Mouse (Mus musculus) forebrain, embryonic 11.5 days (tissue): ENCODE results near the gene Scp2. TPM values are rescaled to one million over a fixed set of nuclear protein-coding genes. Genes with fewer than 3 reads are reported as not detected.
A peak's percentile ranks its signal among the peaks of the same experiment; 100 is the strongest.

Experiments
- ATAC-seq: fragments of 200-750 bp; cut with Nextera tagmentation; replicated peaks from 2 replicates; pipeline ENCODE4 v1.8.0; 2017; ENCODE audit warnings: moderate TSS enrichment; ENCODE audit not compliant: low FRiP score
- DNase-seq: peaks from one replicate; pipeline ENCODE4 v3.0.0-alpha.2; 2017; ENCODE audit warnings: low spot score
- H3K27ac ChIP-seq: fragments of 300-500 bp; sonication (generic); 2 replicates; pipeline ENCODE4 v1.5.1; 2014; ENCODE audit warnings: low read depth, low read length
- H3K27me3 ChIP-seq: fragments of 300-500 bp; sonication (generic); 2 replicates; pipeline ENCODE4 v1.6.1; 2014; ENCODE audit warnings: mild to moderate bottlenecking, low read length, mixed read lengths; ENCODE audit not compliant: control insufficient read depth, insufficient read depth
- H3K36me3 ChIP-seq: fragments of 300-500 bp; sonication (generic); 2 replicates; pipeline ENCODE4 v1.6.1; 2014; ENCODE audit warnings: mild to moderate bottlenecking, low read length, moderate library complexity, mixed read lengths; ENCODE audit not compliant: control insufficient read depth, insufficient read depth
- H3K4me1 ChIP-seq: fragments of 300-500 bp; sonication (generic); replicated peaks from 2 replicates; pipeline ENCODE4 v1.6.1; 2014; ENCODE audit warnings: low read length, mixed read lengths; ENCODE audit not compliant: control insufficient read depth, insufficient read depth
- H3K4me2 ChIP-seq: fragments of 300-500 bp; sonication (generic); 2 replicates; pipeline ENCODE4 v1.6.1; 2014; ENCODE audit warnings: low read depth, mild to moderate bottlenecking, low read length, moderate library complexity, mixed read lengths; ENCODE audit not compliant: severe bottlenecking
- H3K4me3 ChIP-seq: fragments of 300-500 bp; sonication (generic); 2 replicates; pipeline ENCODE4 v1.5.1; 2014; ENCODE audit warnings: low read depth, low read length
- H3K9ac ChIP-seq: fragments of 300-500 bp; sonication (generic); 2 replicates; pipeline ENCODE4 v1.6.1; 2014; ENCODE audit warnings: low read length
- H3K9me3 ChIP-seq: fragments of 300-500 bp; sonication (generic); 2 replicates; pipeline ENCODE4 v1.6.1; 2016; ENCODE audit warnings: low read length, mixed read lengths; ENCODE audit not compliant: control insufficient read depth
- WGBS: fragments of 180-500 bp; shearing (Covaris S2); extraction: QIAGEN DNeasy Blood & Tissue Kit; methylation state at CpG from one replicate; pipeline ENCODE4 v1.1.7; 2014; 5-methylcytosine and 5-hydroxymethylcytosine counted together
- polyA plus RNA-seq: library from polyadenylated mRNA; unstranded; fragments of >200 nt; fragmentation: Nextera tagmentation; extraction: Ambion mirVana; gene quantifications from 2 replicates; pipeline ENCODE4 v1.2.1, GENCODE M21; 2014

Gene Scp2
- polyA plus RNA-seq, 1 experiment from 2014 or later = 200 TPM

DNA sequence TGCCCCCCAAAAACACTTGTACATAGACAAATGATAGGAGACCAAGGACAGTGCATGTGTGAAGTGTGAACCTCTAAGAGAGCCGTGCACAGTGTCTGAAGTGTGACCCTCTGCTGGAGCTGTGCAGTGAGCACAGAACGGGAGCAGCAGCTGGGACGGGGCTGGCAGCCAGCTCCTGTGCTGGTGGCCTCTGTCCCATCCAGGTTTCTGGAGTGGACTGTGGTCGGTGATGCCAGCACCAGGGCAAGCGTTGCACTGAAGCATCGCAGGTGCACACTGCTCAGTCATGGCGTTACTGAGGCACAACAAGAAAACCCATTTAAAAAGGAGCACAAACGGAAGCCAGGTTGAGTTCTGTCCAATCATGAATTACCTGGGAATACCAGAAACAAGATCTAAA is 98.7 kb downstream of the Scp2 start:
- no peaks in the 10 kb centered on the region for H3K27me3 ChIP-seq
- no peak overlapping the region for H3K27ac ChIP-seq
- no peaks in the 10 kb centered on the region for H3K9me3 ChIP-seq
- no peak for DNase-seq
- H3K4me1 ChIP-seq = no peaks in the 10 kb centered on the region
- no peak overlapping the region for H3K9ac ChIP-seq
- H3K4me3 ChIP-seq = no peak overlapping the region
- no peak overlapping the region for H3K4me2 ChIP-seq
- no peaks in the 10 kb centered on the region; the same call in 1 of the 2 replicates for H3K36me3 ChIP-seq
- 90% methylated on average over 8 of the region's 8 CpGs for WGBS
- no peak for ATAC-seq

DNA sequence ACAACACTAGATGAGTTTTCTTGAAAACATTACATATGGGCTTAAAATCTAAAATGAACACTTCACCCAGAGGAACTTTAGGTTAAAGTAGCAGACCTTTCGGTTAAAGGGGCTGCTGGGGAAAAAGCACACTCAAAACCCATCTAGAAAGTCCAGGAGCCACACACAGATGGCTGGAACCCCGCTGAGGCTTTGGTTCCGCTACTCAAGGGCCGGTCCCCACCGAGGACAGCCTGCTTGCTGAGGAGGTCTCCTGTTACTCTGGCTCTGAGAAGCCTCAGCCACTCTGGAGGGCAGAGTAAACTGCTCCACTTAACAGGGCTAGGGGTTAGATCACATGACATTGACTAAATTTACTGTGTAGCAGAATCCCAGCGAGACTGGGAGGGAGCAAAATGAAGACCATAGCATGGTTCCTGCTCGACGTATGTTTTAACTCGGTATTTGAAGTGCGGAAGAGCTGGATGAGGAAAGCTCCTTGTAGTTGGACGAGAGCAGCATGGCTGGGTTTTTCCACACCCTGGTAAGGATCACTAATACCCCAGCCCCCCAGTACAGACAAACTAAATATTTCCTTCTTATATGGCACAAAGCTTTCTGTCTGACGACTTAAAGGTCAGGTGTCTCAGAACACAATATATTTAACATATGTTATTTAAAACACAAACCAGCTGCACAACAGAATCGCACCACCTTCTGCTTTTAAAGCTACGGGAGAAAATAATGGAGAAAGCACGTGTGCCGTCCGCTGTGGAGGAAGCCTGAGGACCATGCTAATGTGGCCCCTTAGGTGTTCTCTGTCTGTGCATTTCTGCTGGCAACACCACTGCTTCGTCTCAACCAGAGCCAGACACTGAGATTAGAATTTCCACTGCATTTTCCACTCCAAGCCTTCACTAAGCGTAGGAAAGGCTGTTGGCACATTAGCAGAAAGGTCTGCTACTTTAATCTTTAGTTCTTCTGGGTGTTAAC is 99.4 kb downstream of the Scp2 start:
- no peaks in the 10 kb centered on the region; the same call in 1 of the 2 replicates for H3K36me3 ChIP-seq
- WGBS = 79% methylated on average over 19 of the region's 19 CpGs

GRCm38 (mm10) chr4:108037027-108037426 is 107.8 kb downstream of the Scp2 start:
- Histone ChIP-seq H3K4me2 (no peak overlapping the region), H3K4me1 (no peaks in the 10 kb centered on the region), H3K4me3 (no peak overlapping the region), H3K27ac (no peak overlapping the region), H3K27me3 (peaks cover 15% of the 10 kb centered on the region), H3K9me3 (no peaks in the 10 kb centered on the region), H3K9ac (no peak overlapping the region), H3K36me3 (no peaks in the 10 kb centered on the region)
- no peak for ATAC-seq
- no peak for DNase-seq
- 78% methylated on average over 8 of the region's 8 CpGs for WGBS

More for the DNA sequence above, 99.4 kb downstream of the Scp2 start:
- Histone ChIP-seq H3K27me3 (no peaks in the 10 kb centered on the region), H3K4me3 (no peak overlapping the region), H3K4me2 (no peak overlapping the region), H3K9ac (no peak overlapping the region), H3K9me3 (no peaks in the 10 kb centered on the region), H3K4me1 (no peaks in the 10 kb centered on the region), H3K27ac (no peak overlapping the region)
- DNase-seq (no peak), ATAC-seq (no peak)

- no peak for ATAC-seq
- H3K4me2 ChIP-seq = no peak overlapping the region
- 86% methylated on average over 8 of the region's 8 CpGs for WGBS
- DNase-seq = no peak
- H3K9me3 ChIP-seq = no peaks in the 10 kb centered on the region
- no peak overlapping the region for H3K4me3 ChIP-seq
- H3K4me1 ChIP-seq = peaks cover 4% of the 10 kb centered on the region; the same call in 1 of the 2 replicates
- H3K27me3 ChIP-seq = peaks cover 37% of the 10 kb centered on the region
- H3K27ac ChIP-seq = no peak overlapping the region
- no peaks in the 10 kb centered on the region for H3K36me3 ChIP-seq
- H3K9ac ChIP-seq = no peak overlapping the region
Observed at GRCm38 (mm10) chr4:108033041-108033764, 111.6 kb downstream of the Scp2 start.

GRCm38 (mm10) chr4:108032352-108032849 is 112.4 kb downstream of the Scp2 start:
- no peak for ATAC-seq
- Histone ChIP-seq H3K4me2 (peak overlapping the region; percentile 99), H3K4me3 (peak overlapping the region; percentile 56), H3K27me3 (peaks cover 37% of the 10 kb centered on the region), H3K9ac (no peak overlapping the region), H3K36me3 (no peaks in the 10 kb centered on the region), H3K27ac (no peak overlapping the region), H3K4me1 (peaks cover 4% of the 10 kb centered on the region; the same call in 1 of the 2 replicates), H3K9me3 (no peaks in the 10 kb centered on the region)
- 36% methylated on average over 11 of the region's 11 CpGs for WGBS
- no peak for DNase-seq

- no peaks in the 10 kb centered on the region for H3K9me3 ChIP-seq
- peaks cover 37% of the 10 kb centered on the region for H3K27me3 ChIP-seq
- H3K4me2 ChIP-seq = peak overlapping the region; percentile 99
- WGBS = 0% methylated on average over 78 of the region's 86 CpGs
- peak overlapping the region; percentile 55 for H3K9ac ChIP-seq
- H3K27ac ChIP-seq = no peak overlapping the region
- ATAC-seq = no peak
- no peaks in the 10 kb centered on the region for H3K36me3 ChIP-seq
- H3K4me3 ChIP-seq = peak overlapping the region; percentile 56
- peak; percentile 65 for DNase-seq
- peaks cover 4% of the 10 kb centered on the region; the same call in 1 of the 2 replicates for H3K4me1 ChIP-seq
Observed at GRCm38 (mm10) chr4:108031502-108032351, 113.1 kb downstream of the Scp2 start.

DNA sequence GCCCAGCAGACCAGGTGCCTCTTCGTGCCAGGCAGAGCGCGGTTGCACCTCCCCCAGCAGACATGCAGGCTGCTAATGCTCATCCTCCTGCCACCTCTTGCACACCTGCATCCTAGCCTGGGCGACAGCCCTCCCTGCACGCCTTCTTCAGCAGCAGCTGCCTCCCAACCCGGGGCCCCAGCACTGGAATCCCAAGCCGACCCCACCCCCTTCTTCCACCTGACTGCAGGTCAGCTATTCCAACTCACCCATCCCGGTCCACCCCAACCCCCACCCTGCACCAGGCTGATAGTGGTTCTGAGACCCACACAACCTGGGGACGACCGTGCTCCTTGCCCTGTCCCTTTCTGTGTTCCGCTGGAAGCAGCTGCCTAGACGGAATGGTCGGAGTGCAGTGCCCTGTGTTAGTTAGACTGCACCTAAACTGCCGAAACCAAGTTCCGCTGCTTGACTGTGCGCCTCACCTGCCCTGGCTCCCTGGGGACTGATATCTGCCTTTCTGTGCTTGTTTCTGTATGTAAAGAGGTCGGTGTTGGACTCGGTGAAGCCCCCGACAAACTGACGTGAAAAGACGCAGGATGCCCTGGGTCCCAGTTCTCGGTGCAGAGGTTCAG is 113.8 kb downstream of the Scp2 start:
- DNase-seq = no peak
- H3K27me3 ChIP-seq = peaks cover 37% of the 10 kb centered on the region
- peak overlapping the region; percentile 99 for H3K4me2 ChIP-seq
- H3K4me1 ChIP-seq = peaks cover 4% of the 10 kb centered on the region; the same call in 1 of the 2 replicates
- no peak overlapping the region for H3K27ac ChIP-seq
- WGBS = 3% methylated on average over 22 of the region's 22 CpGs
- no peaks in the 10 kb centered on the region for H3K9me3 ChIP-seq
- no peak for ATAC-seq
- H3K9ac ChIP-seq = no peak overlapping the region
- H3K36me3 ChIP-seq = no peaks in the 10 kb centered on the region
- peak overlapping the region; percentile 56 for H3K4me3 ChIP-seq
